Mouse (Mus musculus) kidney, embryonic 16.5 days (tissue): Measurements from ENCODE around the gene Dscam. TPM values are rescaled to one million over a fixed set of nuclear protein-coding genes. Genes with fewer than 3 reads are reported as not detected.

Experiments used
- ATAC-seq: fragments of 200-750 bp; cut with Nextera tagmentation; 2 replicates; pipeline ENCODE4 v1.8.0; 2017; ENCODE audit warnings: moderate TSS enrichment; ENCODE audit not compliant: low FRiP score, low TSS enrichment
- H3K27ac ChIP-seq: fragments of 300-500 bp; sonication (generic); 2 replicates; pipeline ENCODE4 v1.5.1; 2014; ENCODE audit warnings: low read length
- H3K27me3 ChIP-seq: fragments of 300-500 bp; sonication (generic); 2 replicates; pipeline ENCODE4 v1.6.1; 2014; ENCODE audit warnings: low read length, control low read depth, mixed read lengths; ENCODE audit not compliant: insufficient read depth
- H3K36me3 ChIP-seq: fragments of 300-500 bp; sonication (generic); 2 replicates; pipeline ENCODE4 v1.6.1; 2014; ENCODE audit warnings: low read length, control low read depth, mixed read lengths; ENCODE audit not compliant: insufficient read depth
- H3K4me1 ChIP-seq: fragments of 300-500 bp; sonication (generic); 2 replicates; pipeline ENCODE4 v1.6.1; 2014; ENCODE audit warnings: low read length, control low read depth, mixed read lengths; ENCODE audit not compliant: insufficient read depth
- H3K4me2 ChIP-seq: fragments of 300-500 bp; sonication (generic); replicated peaks from 2 replicates; pipeline ENCODE4 v1.6.1; 2014; ENCODE audit warnings: low read depth, low read length
- H3K4me3 ChIP-seq: fragments of 300-500 bp; sonication (generic); 2 replicates; pipeline ENCODE4 v1.5.1; 2014; ENCODE audit warnings: mild to moderate bottlenecking, low read length
- H3K9ac ChIP-seq: fragments of 300-500 bp; sonication (generic); replicated peaks from 2 replicates; pipeline ENCODE4 v1.6.1; 2014; ENCODE audit warnings: low read length
- H3K9me3 ChIP-seq: fragments of 300-500 bp; sonication (generic); 2 replicates; pipeline ENCODE4 v1.6.1; 2016; ENCODE audit warnings: low read length, control low read depth
- WGBS: fragments of 180-500 bp; shearing (Covaris S2); extraction: QIAGEN DNeasy Blood & Tissue Kit; methylation state at CpG from one replicate; pipeline ENCODE4 v1.1.7; 2014; 5-methylcytosine and 5-hydroxymethylcytosine counted together
- polyA plus RNA-seq: library from polyadenylated mRNA; unstranded; fragments of >200 nt; fragmentation: Nextera tagmentation; extraction: Ambion mirVana; gene quantifications from 2 replicates; pipeline ENCODE4 v1.2.1, GENCODE M21; 2015

The Dscam gene
- polyA plus RNA-seq, 1 experiment from 2014 or later, result 0.04 TPM

DNA sequence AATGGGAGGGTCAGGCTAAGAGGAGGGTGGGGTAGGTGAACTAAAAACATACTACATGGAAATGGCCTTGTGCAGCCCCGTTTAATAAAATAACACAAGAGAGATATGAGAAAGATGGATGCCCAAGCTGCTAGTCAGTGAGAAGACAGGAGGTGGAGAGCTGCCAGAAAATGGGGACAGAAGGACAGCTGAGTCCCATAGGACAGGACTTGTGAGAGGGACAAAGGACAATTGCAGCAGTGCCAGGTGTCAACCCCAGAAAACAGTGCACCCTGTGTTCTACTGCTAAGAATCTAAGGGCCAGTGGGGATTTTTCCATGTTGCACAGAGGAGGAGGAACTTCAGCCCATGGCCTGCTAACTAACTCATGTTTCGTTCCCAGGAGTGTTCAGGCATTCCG is 470.0 kb downstream of the Dscam start:
- Histone ChIP-seq H3K4me2 (no peak overlapping the region), H3K27ac (no peak overlapping the region), H3K36me3 (no peaks in the 10 kb centered on the region), H3K9ac (no peak overlapping the region), H3K4me1 (no peaks in the 10 kb centered on the region), H3K9me3 (no peaks in the 10 kb centered on the region), H3K4me3 (no peak overlapping the region), H3K27me3 (no peaks in the 10 kb centered on the region)
- WGBS, result 77% methylated on average over 3 of the region's 3 CpGs
- ATAC-seq, result no peak

DNA sequence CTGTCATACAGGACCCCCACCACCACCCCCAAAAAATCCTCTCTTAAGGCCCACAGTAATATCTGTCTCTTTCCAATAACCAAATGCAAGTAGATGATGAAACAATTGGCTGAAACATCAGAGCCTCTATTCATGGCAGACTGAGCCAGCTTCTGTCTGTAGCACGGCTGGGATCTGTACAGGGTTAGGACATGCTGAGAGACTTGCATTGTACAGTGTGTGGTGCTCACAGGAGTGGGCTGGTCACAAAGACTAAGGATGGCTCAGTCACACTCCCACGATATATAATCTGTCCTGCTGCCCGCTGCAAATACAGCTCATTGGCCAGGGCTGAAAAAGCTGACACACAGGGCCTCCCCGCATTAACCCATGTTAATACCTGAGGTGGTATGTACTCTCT is 474.7 kb downstream of the Dscam start:
- Histone ChIP-seq H3K4me1 (no peaks in the 10 kb centered on the region), H3K9me3 (no peaks in the 10 kb centered on the region), H3K36me3 (no peaks in the 10 kb centered on the region), H3K9ac (no peak overlapping the region), H3K27ac (no peak overlapping the region), H3K27me3 (no peaks in the 10 kb centered on the region), H3K4me3 (no peak overlapping the region), H3K4me2 (no peak overlapping the region)
- WGBS, result 58% methylated on average over 4 of the region's 4 CpGs
- no peak for ATAC-seq

DNA sequence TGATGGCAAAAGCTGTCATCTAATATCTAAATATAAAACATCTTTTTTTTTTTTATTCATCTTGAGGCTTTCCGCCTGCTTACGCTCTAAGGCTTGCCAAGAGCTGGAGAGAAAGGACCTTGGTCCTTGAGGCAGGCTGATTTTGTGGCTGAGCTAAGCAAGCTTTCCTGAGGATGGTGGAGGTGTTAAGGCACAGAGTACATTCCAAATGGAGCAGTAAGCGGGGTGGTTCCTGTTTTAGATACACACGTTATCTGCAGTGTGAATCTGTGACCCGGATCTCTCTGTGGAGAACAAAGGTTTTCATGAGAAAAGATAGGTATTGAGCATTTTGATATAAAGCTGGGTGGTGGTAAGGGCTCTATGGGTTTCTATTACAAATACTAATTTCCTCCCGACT is 479.0 kb downstream of the Dscam start:
- no peak for ATAC-seq
- Histone ChIP-seq H3K4me1 (no peaks in the 10 kb centered on the region), H3K4me2 (no peak overlapping the region), H3K27me3 (no peaks in the 10 kb centered on the region), H3K36me3 (no peaks in the 10 kb centered on the region), H3K4me3 (no peak overlapping the region), H3K9ac (no peak overlapping the region), H3K9me3 (no peaks in the 10 kb centered on the region), H3K27ac (no peak overlapping the region)
- WGBS, result 78% methylated on average over 6 of the region's 6 CpGs

DNA sequence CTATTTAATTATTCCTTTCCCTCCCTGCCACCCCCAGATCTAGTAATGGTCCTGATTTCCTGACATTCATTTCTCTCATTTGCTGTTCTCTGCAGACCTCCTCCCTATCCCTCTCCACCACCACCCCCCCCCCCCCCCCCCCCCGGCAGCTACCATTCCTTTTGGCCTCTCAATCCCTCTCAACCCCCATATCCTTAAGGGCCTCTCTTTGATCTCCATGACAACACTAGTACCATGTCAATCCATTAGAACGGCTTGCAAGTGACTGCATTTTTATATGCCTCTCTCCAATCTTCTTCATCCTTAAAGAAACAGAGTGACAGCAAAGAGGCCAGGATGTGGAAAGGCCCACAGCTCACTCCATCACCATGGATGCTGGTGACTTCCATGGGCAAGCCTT is 480.5 kb downstream of the Dscam start:
- no peak for ATAC-seq
- H3K4me3 ChIP-seq, result no peak overlapping the region
- no peaks in the 10 kb centered on the region for H3K4me1 ChIP-seq
- no peaks in the 10 kb centered on the region for H3K27me3 ChIP-seq
- WGBS, result 17% methylated on average over 1 of the region's 2 CpGs
- H3K9ac ChIP-seq, result no peak overlapping the region
- H3K36me3 ChIP-seq, result no peaks in the 10 kb centered on the region
- H3K4me2 ChIP-seq, result no peak overlapping the region
- no peak overlapping the region for H3K27ac ChIP-seq
- no peaks in the 10 kb centered on the region for H3K9me3 ChIP-seq

DNA sequence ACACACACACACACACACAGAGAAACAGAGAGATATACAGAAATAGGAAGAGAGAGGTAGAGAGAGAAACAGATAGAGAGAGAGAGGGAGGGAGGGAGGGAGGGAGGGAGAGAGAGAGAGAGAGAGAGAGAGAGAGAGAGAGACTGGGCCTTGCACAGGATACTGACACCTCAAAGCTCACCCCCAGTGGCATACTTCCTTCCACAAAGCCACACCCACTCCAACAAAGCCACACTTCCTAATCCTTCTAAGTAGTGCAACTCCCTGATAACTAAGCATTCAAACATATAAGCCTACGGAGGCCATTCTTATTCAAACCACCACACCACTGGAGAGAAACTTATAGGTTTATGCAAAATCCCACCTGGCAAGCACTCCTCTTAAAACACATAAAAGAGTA is 481.1 kb downstream of the Dscam start:
- Histone ChIP-seq H3K27ac (no peak overlapping the region), H3K4me1 (no peaks in the 10 kb centered on the region), H3K36me3 (no peaks in the 10 kb centered on the region), H3K9me3 (no peaks in the 10 kb centered on the region), H3K27me3 (no peaks in the 10 kb centered on the region), H3K9ac (no peak overlapping the region), H3K4me3 (no peak overlapping the region), H3K4me2 (no peak overlapping the region)
- ATAC-seq, result no peak
- WGBS, result 57% methylated on average over 1 of the region's 1 CpGs

DNA sequence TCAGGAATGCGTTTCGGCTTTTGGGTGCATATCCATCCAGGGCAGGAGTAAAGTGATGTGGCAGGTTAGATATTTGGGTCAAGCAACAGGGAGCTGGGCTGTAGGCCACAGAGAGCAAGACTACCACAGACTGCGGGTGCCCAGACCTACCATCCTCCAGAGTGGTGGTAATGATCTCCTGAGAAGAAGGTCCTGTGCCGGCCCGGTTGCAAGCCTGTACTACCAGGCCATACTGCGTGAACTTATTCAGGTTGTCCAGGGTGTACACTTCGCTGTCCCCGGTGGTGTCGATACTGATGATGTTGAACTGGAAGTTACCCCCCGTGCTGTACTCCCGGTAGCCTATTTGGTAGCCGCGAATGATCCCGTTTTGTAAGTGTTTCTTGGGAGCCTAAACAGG is 485.5 kb downstream of the Dscam start:
- WGBS, result 93% methylated on average over 14 of the region's 14 CpGs
- no peak overlapping the region for H3K27ac ChIP-seq
- no peak overlapping the region for H3K4me2 ChIP-seq
- ATAC-seq, result no peak
- H3K9ac ChIP-seq, result no peak overlapping the region
- H3K27me3 ChIP-seq, result no peaks in the 10 kb centered on the region
- H3K9me3 ChIP-seq, result no peaks in the 10 kb centered on the region
- H3K4me3 ChIP-seq, result no peak overlapping the region
- H3K36me3 ChIP-seq, result no peaks in the 10 kb centered on the region
- H3K4me1 ChIP-seq, result no peaks in the 10 kb centered on the region

DNA sequence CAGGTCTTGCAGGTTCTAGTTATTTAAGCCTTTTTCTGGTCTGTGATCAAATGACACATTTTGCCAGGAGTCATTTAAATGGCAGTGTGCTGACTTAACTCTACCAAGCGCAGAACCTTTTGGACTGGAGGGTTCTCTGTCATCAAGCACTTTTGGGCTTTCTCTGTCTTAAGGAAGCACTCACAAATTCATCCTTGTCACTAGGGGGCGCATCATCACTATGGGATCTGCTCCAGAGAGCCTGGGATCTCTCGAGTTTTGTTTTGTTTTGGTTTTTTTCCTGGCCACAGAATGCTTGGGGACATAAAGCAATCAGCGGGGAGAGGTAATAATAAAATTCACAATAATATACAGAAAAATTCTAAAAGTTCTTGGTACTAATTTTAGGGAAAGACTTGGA is 486.0 kb downstream of the Dscam start:
- Histone ChIP-seq H3K9me3 (no peaks in the 10 kb centered on the region), H3K27me3 (no peaks in the 10 kb centered on the region), H3K4me2 (no peak overlapping the region), H3K4me1 (no peaks in the 10 kb centered on the region), H3K4me3 (no peak overlapping the region), H3K36me3 (no peaks in the 10 kb centered on the region), H3K9ac (no peak overlapping the region), H3K27ac (no peak overlapping the region)
- 15% methylated on average over 4 of the region's 4 CpGs for WGBS
- ATAC-seq, result no peak

DNA sequence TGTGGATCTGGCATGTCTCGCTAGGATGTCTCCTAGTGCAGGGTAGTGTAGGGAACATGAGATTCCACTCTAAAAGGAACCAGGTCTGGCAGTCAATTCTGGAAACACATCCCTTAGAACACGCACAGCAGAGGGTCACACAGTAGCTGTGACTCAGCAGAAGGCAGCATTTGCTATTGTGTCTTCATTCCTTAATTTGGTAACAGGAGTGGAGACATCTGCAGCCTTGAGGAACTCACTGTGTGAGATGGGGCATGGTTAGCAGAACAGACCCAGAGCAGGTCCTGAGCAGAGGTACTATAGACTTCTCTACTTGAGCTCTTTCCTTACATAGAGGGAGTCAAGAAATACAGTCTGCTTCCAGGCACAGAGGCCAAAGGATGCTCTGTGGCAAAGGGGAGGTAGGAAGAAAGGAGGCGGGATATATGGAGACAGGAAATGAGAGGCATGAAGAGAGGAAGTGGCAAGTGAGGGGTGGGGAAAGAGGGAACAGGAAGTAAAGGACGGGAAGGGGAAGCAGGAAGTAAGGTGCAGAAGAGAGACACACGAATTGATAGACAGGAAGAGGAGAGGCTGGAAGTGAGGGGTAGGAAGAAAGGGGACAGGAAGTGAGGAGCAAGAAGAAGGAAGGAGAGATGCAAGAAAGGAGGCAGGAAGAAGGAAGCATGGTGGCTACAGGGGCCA is 488.1 kb downstream of the Dscam start:
- Histone ChIP-seq H3K9me3 (no peaks in the 10 kb centered on the region), H3K4me2 (no peak overlapping the region), H3K4me3 (no peak overlapping the region), H3K9ac (no peak overlapping the region), H3K36me3 (no peaks in the 10 kb centered on the region), H3K4me1 (no peaks in the 10 kb centered on the region), H3K27me3 (no peaks in the 10 kb centered on the region), H3K27ac (no peak overlapping the region)
- WGBS, result 83% methylated on average over 5 of the region's 5 CpGs
- no peak for ATAC-seq

DNA sequence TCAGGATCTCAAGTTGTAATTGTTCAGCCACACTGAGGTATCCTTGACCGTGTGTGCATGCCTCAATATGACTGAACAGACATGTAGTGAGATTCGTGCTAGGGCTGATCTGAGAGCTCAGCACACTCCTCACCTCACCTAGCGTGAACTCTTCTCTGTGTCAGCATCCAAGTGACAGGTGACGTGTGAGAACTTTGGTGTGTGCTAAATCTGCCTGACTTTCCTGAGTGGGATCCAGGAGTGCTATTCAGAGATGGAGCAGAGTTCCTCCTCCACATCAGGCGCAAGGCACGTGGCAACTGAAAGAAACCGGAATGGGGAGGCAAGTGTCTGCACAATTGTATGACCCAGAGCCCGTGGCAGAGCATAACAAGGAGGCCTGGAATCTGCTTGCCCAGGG is 490.6 kb downstream of the Dscam start:
- H3K4me3 ChIP-seq, result no peak overlapping the region
- no peaks in the 10 kb centered on the region for H3K9me3 ChIP-seq
- H3K27ac ChIP-seq, result no peak overlapping the region
- no peak overlapping the region for H3K4me2 ChIP-seq
- no peaks in the 10 kb centered on the region for H3K27me3 ChIP-seq
- 76% methylated on average over 8 of the region's 8 CpGs for WGBS
- H3K36me3 ChIP-seq, result no peaks in the 10 kb centered on the region
- ATAC-seq, result no peak
- H3K9ac ChIP-seq, result no peak overlapping the region
- H3K4me1 ChIP-seq, result no peaks in the 10 kb centered on the region

DNA sequence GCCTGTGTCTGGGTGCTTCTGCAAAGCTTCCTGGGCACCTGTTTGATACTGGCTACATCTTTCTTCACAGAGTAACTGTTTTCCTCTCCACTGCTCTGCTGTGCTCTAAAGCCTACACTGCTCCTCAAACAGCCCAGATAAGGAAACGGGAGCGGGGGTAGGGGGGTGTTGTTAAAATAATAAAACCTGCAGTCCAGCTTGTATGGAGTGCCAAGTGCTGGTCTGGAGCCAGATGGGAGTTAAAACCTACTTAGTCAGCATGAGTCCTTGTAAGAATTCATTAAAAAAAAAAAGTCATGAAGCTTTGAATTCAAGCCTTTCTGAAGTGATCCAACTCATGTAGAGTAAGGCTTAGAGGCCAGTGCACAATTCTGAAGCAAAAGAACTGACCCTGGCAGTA is 493.1 kb downstream of the Dscam start:
- H3K4me3 ChIP-seq, result no peak overlapping the region
- no peak for ATAC-seq
- H3K9ac ChIP-seq, result no peak overlapping the region
- no peaks in the 10 kb centered on the region; the same call in 1 of the 2 replicates for H3K27me3 ChIP-seq
- H3K4me2 ChIP-seq, result no peak overlapping the region
- H3K9me3 ChIP-seq, result no peaks in the 10 kb centered on the region
- H3K4me1 ChIP-seq, result no peaks in the 10 kb centered on the region
- no peaks in the 10 kb centered on the region for H3K36me3 ChIP-seq
- WGBS, result 36% methylated on average over 2 of the region's 2 CpGs
- no peak overlapping the region for H3K27ac ChIP-seq
